Mouse (Mus musculus) forebrain, embryonic 12.5 days (tissue): ENCODE data around the gene Klhdc8b. TPM values are rescaled to one million over a fixed set of nuclear protein-coding genes. Genes with fewer than 3 reads are reported as not detected.

Source experiments
- ATAC-seq: fragments of 200-750 bp; cut with Nextera tagmentation; 2 replicates; pipeline ENCODE4 v1.8.0; 2017; ENCODE audit warnings: moderate TSS enrichment; ENCODE audit not compliant: low FRiP score
- H3K27ac ChIP-seq: fragments of 300-500 bp; sonication (generic); 2 replicates; pipeline ENCODE4 v1.5.1; 2016; ENCODE audit warnings: mild to moderate bottlenecking
- H3K27me3 ChIP-seq: fragments of 300-500 bp; sonication (generic); 2 replicates; pipeline ENCODE4 v1.6.1; 2016; ENCODE audit warnings: mild to moderate bottlenecking
- H3K36me3 ChIP-seq: fragments of 300-500 bp; sonication (generic); replicated peaks from 2 replicates; pipeline ENCODE4 v1.6.1; 2016; ENCODE audit warnings: mild to moderate bottlenecking
- H3K4me1 ChIP-seq: fragments of 300-500 bp; sonication (generic); 2 replicates; pipeline ENCODE4 v1.6.1; 2016
- H3K4me2 ChIP-seq: fragments of 300-500 bp; sonication (generic); 2 replicates; pipeline ENCODE4 v1.6.1; 2016; ENCODE audit warnings: mild to moderate bottlenecking, moderate library complexity
- H3K4me3 ChIP-seq: fragments of 300-500 bp; sonication (generic); replicated peaks from 2 replicates; pipeline ENCODE4 v1.5.1; 2016; ENCODE audit warnings: mild to moderate bottlenecking
- H3K9ac ChIP-seq: fragments of 300-500 bp; sonication (generic); 2 replicates; pipeline ENCODE4 v1.6.1; 2016; ENCODE audit warnings: mild to moderate bottlenecking
- H3K9me3 ChIP-seq: fragments of 300-500 bp; sonication (generic); 2 replicates; pipeline ENCODE4 v1.6.1; 2016
- WGBS: fragments of 180-500 bp; shearing (Covaris S2); methylation state at CpG from one replicate; pipeline ENCODE4 v1.1.7; 2016; 5-methylcytosine and 5-hydroxymethylcytosine counted together
- polyA plus RNA-seq: library from polyadenylated mRNA; unstranded; fragments of >200 nt; fragmentation: Nextera tagmentation; extraction: Ambion mirVana; gene quantifications from 2 replicates; pipeline ENCODE4 v1.2.1, GENCODE M21; 2016

Klhdc8b gene
- polyA plus RNA-seq, 1 experiment from 2014 or later = 67.6 TPM

- Histone ChIP-seq H3K4me1 (no peaks in the 10 kb centered on the region), H3K4me2 (no peak overlapping the region), H3K27ac (no peak overlapping the region), H3K4me3 (no peak overlapping the region), H3K9me3 (no peaks in the 10 kb centered on the region), H3K27me3 (no peaks in the 10 kb centered on the region), H3K36me3 (no peaks in the 10 kb centered on the region), H3K9ac (no peak overlapping the region)
- no peak for ATAC-seq
- 91% methylated on average over 11 of the region's 11 CpGs for WGBS
Measured at GRCm38 (mm10) chr9:108441236-108441919, 20.0 kb downstream of the Klhdc8b start.

GRCm38 (mm10) chr9:108440485-108440884 is 20.9 kb downstream of the Klhdc8b start:
- ATAC-seq = no peak
- H3K9me3 ChIP-seq = no peaks in the 10 kb centered on the region
- H3K9ac ChIP-seq = no peak overlapping the region
- no peaks in the 10 kb centered on the region for H3K4me1 ChIP-seq
- no peak overlapping the region for H3K27ac ChIP-seq
- no peaks in the 10 kb centered on the region for H3K27me3 ChIP-seq
- no peak overlapping the region for H3K4me2 ChIP-seq
- WGBS = 80% methylated on average over 5 of the region's 5 CpGs
- H3K4me3 ChIP-seq = no peak overlapping the region
- H3K36me3 ChIP-seq = no peaks in the 10 kb centered on the region

DNA sequence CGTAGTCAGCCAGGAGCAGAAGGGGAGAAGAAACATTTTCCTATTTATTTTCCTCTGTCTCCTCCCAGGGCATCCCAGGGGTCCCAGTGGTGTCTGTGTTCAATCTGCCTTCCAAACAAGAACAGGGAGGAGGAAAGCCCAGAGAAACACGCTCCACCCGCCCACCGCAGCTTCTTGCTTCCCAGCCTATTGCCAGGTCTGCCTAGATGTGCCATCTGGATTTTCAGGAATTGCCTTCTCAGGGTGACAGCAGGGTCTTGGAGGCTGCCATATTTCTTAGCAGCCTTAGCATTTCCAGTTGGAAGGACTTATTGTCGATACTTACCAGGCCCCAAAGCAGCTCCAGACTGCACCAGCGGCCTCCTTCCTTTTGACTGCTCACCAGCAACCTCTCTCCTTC is 22.2 kb downstream of the Klhdc8b start:
- H3K4me1 ChIP-seq = no peaks in the 10 kb centered on the region
- H3K27ac ChIP-seq = no peak overlapping the region
- H3K9ac ChIP-seq = no peak overlapping the region
- H3K36me3 ChIP-seq = no peaks in the 10 kb centered on the region
- no peaks in the 10 kb centered on the region for H3K27me3 ChIP-seq
- no peak overlapping the region for H3K4me2 ChIP-seq
- ATAC-seq = no peak
- 83% methylated on average over 6 of the region's 6 CpGs for WGBS
- no peaks in the 10 kb centered on the region for H3K9me3 ChIP-seq
- H3K4me3 ChIP-seq = no peak overlapping the region

DNA sequence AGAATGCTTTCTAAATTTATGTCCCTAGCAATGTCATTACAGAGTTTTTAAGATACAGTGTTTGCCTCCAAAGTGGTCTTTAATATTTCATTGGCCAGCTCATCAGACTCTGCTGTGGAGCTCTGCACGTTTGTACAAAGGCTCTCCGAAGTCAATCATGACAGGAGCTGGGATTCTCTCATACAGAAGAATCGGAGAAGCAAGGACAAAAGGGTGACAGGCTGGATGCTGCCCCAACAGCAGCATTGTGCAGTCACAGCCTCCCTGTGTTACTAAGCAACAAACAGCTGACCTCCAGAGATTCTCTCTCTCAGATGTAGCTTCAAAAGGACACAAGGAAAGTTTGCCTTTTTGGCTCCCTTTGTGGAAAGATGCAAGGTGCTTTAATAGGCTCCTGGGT is 25.2 kb downstream of the Klhdc8b start, which contains the start of gene BC048562:
Gene BC048562 (plus strand): TSS at position 301 of the 400 bp plus-strand sequence.
- no peak within 1 kb of the TSS for H3K27ac ChIP-seq
- no peak within 1 kb of the TSS for H3K9ac ChIP-seq
- no peak within 1 kb of the TSS for H3K4me3 ChIP-seq
- H3K4me1 ChIP-seq = no peaks in the 10 kb centered on the region; the same call in 1 of the 2 replicates
- ATAC-seq = no peak
- WGBS = 49% methylated on average over 3 of the region's 3 CpGs
- H3K9me3 ChIP-seq = no peaks in the 10 kb centered on the region
- H3K36me3 ChIP-seq = no peaks in the 10 kb centered on the region
- H3K4me2 ChIP-seq = no peak within 1 kb of the TSS
- H3K27me3 ChIP-seq = no peaks in the 10 kb centered on the region

DNA sequence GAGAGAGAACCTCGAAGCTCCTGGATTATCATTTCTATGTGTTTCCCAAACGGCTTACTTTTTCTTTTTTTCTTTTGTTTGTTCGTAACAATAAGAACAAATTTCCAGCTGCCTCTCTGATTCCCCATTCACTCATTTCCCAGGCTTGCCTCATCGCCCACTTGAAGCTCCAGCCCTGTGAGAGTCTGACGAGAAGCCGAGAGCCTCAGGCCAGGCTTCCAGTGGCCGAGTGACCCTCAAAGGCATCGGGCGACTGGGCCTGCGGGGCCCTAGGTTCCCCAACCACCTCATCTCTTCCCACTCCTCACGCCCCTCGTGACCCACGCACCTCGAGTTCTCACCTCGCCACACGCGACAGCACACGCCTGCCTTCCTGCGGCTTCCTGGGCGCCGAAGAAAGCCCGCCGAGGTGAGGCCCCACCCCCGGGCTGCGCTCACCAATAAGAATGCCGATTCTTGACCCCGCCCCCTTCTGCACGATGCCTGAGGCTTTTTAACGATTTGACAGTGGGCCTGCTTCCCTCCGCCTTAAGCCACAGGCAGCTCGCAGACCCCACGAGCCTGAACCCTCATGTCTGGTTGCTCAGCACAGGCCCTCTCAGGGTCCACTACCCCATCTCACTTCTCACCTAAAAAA is 29.8 kb downstream of the Klhdc8b start:
- H3K4me2 ChIP-seq = peak overlapping the region; percentile 44
- no peaks in the 10 kb centered on the region for H3K9me3 ChIP-seq
- no peaks in the 10 kb centered on the region; the same call in 1 of the 2 replicates for H3K4me1 ChIP-seq
- no peaks in the 10 kb centered on the region for H3K36me3 ChIP-seq
- ATAC-seq = peak; percentile 30; the same call in 1 of the 2 replicates
- 53% methylated on average over 32 of the region's 32 CpGs for WGBS
- H3K27ac ChIP-seq = no peak overlapping the region
- H3K4me3 ChIP-seq = 0 out of 2 replicates have a peak overlapping the region, but pooled peaks have one; percentile 18
- no peaks in the 10 kb centered on the region for H3K27me3 ChIP-seq
- H3K9ac ChIP-seq = no peak overlapping the region

GRCm38 (mm10) chr9:108428384-108428783 is 33.0 kb downstream of the Klhdc8b start, which contains the start of gene Ccdc36:
Ccdc36 (minus strand) TSS chr9:108428484.
- Histone ChIP-seq H3K27me3 (no peaks in the 10 kb centered on the region), H3K27ac (no peak within 1 kb of the TSS), H3K9ac (no peak within 1 kb of the TSS), H3K4me2 (no peak within 1 kb of the TSS), H3K4me3 (no peak within 1 kb of the TSS), H3K4me1 (no peaks in the 10 kb centered on the region; the same call in 1 of the 2 replicates), H3K9me3 (no peaks in the 10 kb centered on the region), H3K36me3 (no peaks in the 10 kb centered on the region)
- ATAC-seq = no peak

- Histone ChIP-seq H3K4me2 (no peak overlapping the region), H3K36me3 (no peaks in the 10 kb centered on the region), H3K27me3 (no peaks in the 10 kb centered on the region), H3K9ac (no peak overlapping the region), H3K4me1 (peaks cover 6% of the 10 kb centered on the region; the same call in 1 of the 2 replicates), H3K27ac (no peak overlapping the region), H3K4me3 (no peak overlapping the region), H3K9me3 (no peaks in the 10 kb centered on the region)
- no peak for ATAC-seq
- WGBS = 86% methylated on average over 1 of the region's 1 CpGs
Measured at GRCm38 (mm10) chr9:108412221-108412620, 49.2 kb downstream of the Klhdc8b start.

DNA sequence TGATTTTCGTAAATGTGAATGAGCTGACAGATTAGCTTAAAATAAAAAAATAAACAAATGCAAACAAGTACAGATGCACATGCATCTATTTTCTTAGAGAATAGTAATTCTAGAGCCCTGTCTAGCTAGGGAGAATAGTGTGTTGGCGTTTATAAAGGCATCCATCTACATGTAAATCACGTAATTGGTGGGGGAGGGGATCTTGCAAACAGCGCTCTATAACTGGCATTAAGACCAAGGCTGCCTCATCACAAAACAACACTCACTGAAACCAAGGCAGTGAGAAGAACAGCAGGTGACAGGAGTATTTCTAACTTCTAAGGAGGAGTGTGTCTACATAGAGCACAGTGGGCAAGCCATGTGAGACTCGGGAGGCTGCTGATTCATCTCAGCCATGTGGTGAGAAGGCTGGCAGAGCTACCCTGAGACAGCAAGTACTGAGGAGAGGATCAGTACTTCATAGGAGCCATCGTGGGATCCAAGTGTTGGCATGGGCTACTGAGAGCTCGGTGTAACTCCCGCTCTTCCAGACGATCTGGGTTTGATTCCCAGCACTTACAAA is 49.9 kb downstream of the Klhdc8b start:
- Histone ChIP-seq H3K4me2 (no peak overlapping the region), H3K27ac (no peak overlapping the region), H3K27me3 (no peaks in the 10 kb centered on the region), H3K9ac (no peak overlapping the region), H3K4me3 (no peak overlapping the region), H3K9me3 (no peaks in the 10 kb centered on the region), H3K4me1 (peaks cover 6% of the 10 kb centered on the region; the same call in 1 of the 2 replicates), H3K36me3 (no peaks in the 10 kb centered on the region)
- 72% methylated on average over 9 of the region's 9 CpGs for WGBS
- ATAC-seq = no peak

DNA sequence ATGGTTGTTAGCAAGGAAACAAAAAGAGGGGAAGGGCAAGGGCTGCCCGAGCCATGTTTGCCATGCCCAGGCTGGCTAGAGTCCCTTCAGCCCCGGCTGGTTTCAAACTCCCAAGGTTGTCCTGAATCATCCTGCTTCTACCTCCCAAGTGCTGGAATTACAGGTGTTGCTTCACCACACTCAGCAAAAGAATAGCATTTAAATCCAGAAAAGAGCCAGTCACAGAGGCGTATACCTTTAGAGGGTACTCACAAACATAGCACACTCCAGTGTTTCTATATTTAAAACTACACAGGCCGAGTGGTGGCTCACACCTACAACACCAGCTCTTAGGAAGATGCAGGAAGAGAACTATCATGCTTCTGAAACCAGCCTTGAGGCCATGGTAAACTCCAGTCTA is 51.8 kb downstream of the Klhdc8b start:
- Histone ChIP-seq H3K4me1 (peaks cover 6% of the 10 kb centered on the region; the same call in 1 of the 2 replicates), H3K9me3 (no peaks in the 10 kb centered on the region), H3K4me2 (no peak overlapping the region), H3K36me3 (no peaks in the 10 kb centered on the region), H3K4me3 (no peak overlapping the region), H3K27me3 (no peaks in the 10 kb centered on the region), H3K9ac (no peak overlapping the region), H3K27ac (no peak overlapping the region)
- WGBS = 89% methylated on average over 4 of the region's 4 CpGs
- ATAC-seq = no peak

DNA sequence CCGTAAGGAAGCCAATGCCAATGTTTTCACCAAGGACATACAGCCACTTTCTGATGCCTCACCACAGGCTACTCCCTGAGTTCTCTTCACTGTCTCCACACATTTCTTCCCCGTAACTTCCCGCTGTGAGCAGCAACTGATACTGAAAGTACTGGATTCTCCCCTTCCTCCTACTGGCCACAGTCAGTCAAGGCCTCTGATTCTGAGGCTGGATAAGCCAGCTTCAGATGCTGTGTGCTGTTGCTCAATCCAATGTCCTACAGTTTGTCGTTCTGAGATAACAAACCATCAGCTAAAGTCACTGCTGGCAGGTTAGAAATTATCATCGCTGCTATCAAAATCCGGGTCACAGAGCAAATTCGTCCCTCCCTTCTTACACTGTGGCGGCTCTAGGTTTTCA is 56.9 kb downstream of the Klhdc8b start:
- H3K4me1 ChIP-seq = peaks cover 8% of the 10 kb centered on the region; the same call in 1 of the 2 replicates
- no peak overlapping the region for H3K4me3 ChIP-seq
- no peak for ATAC-seq
- no peaks in the 10 kb centered on the region for H3K27me3 ChIP-seq
- WGBS = 84% methylated on average over 8 of the region's 8 CpGs
- H3K9ac ChIP-seq = no peak overlapping the region
- no peak overlapping the region for H3K4me2 ChIP-seq
- H3K9me3 ChIP-seq = no peaks in the 10 kb centered on the region
- H3K27ac ChIP-seq = no peak overlapping the region
- H3K36me3 ChIP-seq = no peaks in the 10 kb centered on the region

- no peaks in the 10 kb centered on the region for H3K36me3 ChIP-seq
Measured at GRCm38 (mm10) chr9:108403081-108403480, 58.3 kb downstream of the Klhdc8b start.

DNA sequence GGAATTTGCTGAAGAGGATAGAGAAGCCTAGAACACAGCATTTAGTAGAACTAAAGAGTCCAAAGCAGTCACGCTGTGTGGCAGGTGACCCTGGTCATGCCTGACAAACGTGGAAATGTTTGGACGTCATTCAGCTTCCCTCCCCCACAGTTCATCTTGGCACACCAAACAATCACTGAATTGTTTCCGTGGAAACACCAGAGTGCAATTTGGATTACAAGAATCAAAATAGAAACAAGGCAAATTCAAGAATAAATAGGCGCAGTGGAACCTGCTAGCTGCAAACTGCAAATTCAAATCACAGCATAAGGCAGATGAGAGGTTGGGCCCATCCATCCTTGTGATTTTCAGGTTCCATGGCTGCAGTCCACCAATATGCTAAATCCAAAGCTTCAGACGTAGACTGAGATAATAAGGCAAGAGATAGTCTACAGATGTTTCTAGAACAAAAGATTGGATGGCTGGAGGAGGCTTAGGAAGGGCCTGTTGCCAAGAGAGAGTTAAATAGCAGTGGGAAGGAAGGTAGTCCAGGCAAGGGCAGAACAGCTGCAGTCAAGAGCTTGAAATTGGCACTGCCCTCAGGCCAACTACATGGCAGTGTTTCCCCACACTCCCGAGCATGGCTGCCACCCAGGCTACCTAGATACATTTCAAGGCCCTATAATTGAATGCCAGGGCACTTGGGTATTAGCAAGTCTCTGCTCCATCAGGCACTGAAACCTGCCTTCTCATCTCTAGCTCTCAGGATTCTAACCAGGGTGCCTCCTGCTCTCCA is 60.0 kb downstream of the Klhdc8b start:
- no peak overlapping the region for H3K4me3 ChIP-seq
- H3K27ac ChIP-seq = peak overlapping the region; percentile 2; the same call in 1 of the 2 replicates
- no peaks in the 10 kb centered on the region for H3K36me3 ChIP-seq
- H3K4me2 ChIP-seq = no peak overlapping the region
- no peaks in the 10 kb centered on the region for H3K27me3 ChIP-seq
- no peak overlapping the region for H3K9ac ChIP-seq
- H3K9me3 ChIP-seq = no peaks in the 10 kb centered on the region
- H3K4me1 ChIP-seq = peaks cover 8% of the 10 kb centered on the region; the same call in 1 of the 2 replicates
- no peak for ATAC-seq
- 51% methylated on average over 7 of the region's 7 CpGs for WGBS

More at GRCm38 (mm10) chr9:108403081-108403480, 58.3 kb downstream of the Klhdc8b start:
- Histone ChIP-seq H3K27me3 (no peaks in the 10 kb centered on the region), H3K4me1 (peaks cover 8% of the 10 kb centered on the region; the same call in 1 of the 2 replicates), H3K4me3 (no peak overlapping the region), H3K27ac (no peak overlapping the region), H3K9me3 (no peaks in the 10 kb centered on the region), H3K9ac (no peak overlapping the region), H3K4me2 (no peak overlapping the region)
- no peak for ATAC-seq
- WGBS = 82% methylated on average over 4 of the region's 4 CpGs
